Mouse (Mus musculus) brown adipose tissue, adult 24 weeks (tissue): ENCODE measurements around the gene Slc9a3. TPM values are rescaled to one million over a fixed set of nuclear protein-coding genes. Genes with fewer than 3 reads are reported as not detected.

Experiments used
- H3K27ac ChIP-seq: fragments of 200-500 bp; replicated peaks from 2 replicates; pipeline ENCODE4 v1.5.1; 2012; ENCODE audit warnings: low read depth, mild to moderate bottlenecking, low read length
- H3K4me1 ChIP-seq: fragments of 200-500 bp; 2 replicates; pipeline ENCODE4 v1.6.1; 2012; ENCODE audit warnings: low read length, mixed read lengths; ENCODE audit not compliant: control insufficient read depth, insufficient read depth, insufficient read length
- H3K4me3 ChIP-seq: fragments of 200-500 bp; 2 replicates; pipeline ENCODE4 v1.5.1; 2012; ENCODE audit warnings: low read depth, mild to moderate bottlenecking, low read length, moderate library complexity; ENCODE audit not compliant: insufficient read depth
- polyA plus RNA-seq: library from polyadenylated mRNA; stranded (reverse); fragments of >200 nt; gene quantifications from 2 replicates; pipeline ENCODE4 v1.2.4, GENCODE M21; 2012; ENCODE audit not compliant: missing spikeins, insufficient read depth, insufficient read length

Gene Slc9a3
- polyA plus RNA-seq, 1 experiment, result not detected

GRCm38 (mm10) chr13:74127571-74127970, 6.3 kb downstream of the Slc9a3 start:
- Histone ChIP-seq H3K4me3 (no peak overlapping the region), H3K4me1 (no peaks in the 10 kb centered on the region), H3K27ac (no peak overlapping the region)

- H3K4me1 ChIP-seq, result no peaks in the 10 kb centered on the region
- H3K27ac ChIP-seq, result no peak overlapping the region
- H3K4me3 ChIP-seq, result no peak overlapping the region
Observed at GRCm38 (mm10) chr13:74129909-74130308, 8.7 kb downstream of the Slc9a3 start.

GRCm38 (mm10) chr13:74138906-74139647, 17.8 kb downstream of the Slc9a3 start:
- Histone ChIP-seq H3K4me1 (no peaks in the 10 kb centered on the region), H3K27ac (no peak overlapping the region), H3K4me3 (no peak overlapping the region)

GRCm38 (mm10) chr13:74140793-74141192, 19.5 kb downstream of the Slc9a3 start:
- Histone ChIP-seq H3K27ac (no peak overlapping the region), H3K4me3 (no peak overlapping the region), H3K4me1 (no peaks in the 10 kb centered on the region)

- Histone ChIP-seq H3K4me3 (no peak overlapping the region), H3K4me1 (no peaks in the 10 kb centered on the region), H3K27ac (no peak overlapping the region)
Observed at GRCm38 (mm10) chr13:74143282-74143681, 22.0 kb downstream of the Slc9a3 start.

GRCm38 (mm10) chr13:74144120-74144884, 23.0 kb downstream of the Slc9a3 start:
- no peaks in the 10 kb centered on the region for H3K4me1 ChIP-seq
- no peak overlapping the region for H3K27ac ChIP-seq
- no peak overlapping the region for H3K4me3 ChIP-seq

GRCm38 (mm10) chr13:74145983-74146622, 24.8 kb downstream of the Slc9a3 start:
- Histone ChIP-seq H3K4me3 (no peak overlapping the region), H3K27ac (no peak overlapping the region), H3K4me1 (no peaks in the 10 kb centered on the region)

- H3K4me3 ChIP-seq, result no peak overlapping the region
- H3K4me1 ChIP-seq, result no peaks in the 10 kb centered on the region
- H3K27ac ChIP-seq, result no peak overlapping the region
Observed at GRCm38 (mm10) chr13:74147327-74147726, 26.1 kb downstream of the Slc9a3 start.

- H3K4me3 ChIP-seq, result peak overlapping the region; percentile 55
- no peaks in the 10 kb centered on the region for H3K4me1 ChIP-seq
- H3K27ac ChIP-seq, result no peak overlapping the region
Observed at GRCm38 (mm10) chr13:74166348-74167056, 45.2 kb downstream of the Slc9a3 start.

- Histone ChIP-seq H3K4me1 (no peaks in the 10 kb centered on the region), H3K4me3 (peak overlapping the region; percentile 55), H3K27ac (no peak overlapping the region)
Observed at GRCm38 (mm10) chr13:74167057-74167413, 45.8 kb downstream of the Slc9a3 start.

- no peak overlapping the region for H3K4me3 ChIP-seq
- H3K4me1 ChIP-seq, result no peaks in the 10 kb centered on the region
- no peak overlapping the region for H3K27ac ChIP-seq
Observed at GRCm38 (mm10) chr13:74167492-74167891, 46.2 kb downstream of the Slc9a3 start.

GRCm38 (mm10) chr13:74169446-74170164, 48.3 kb downstream of the Slc9a3 start:
- Histone ChIP-seq H3K4me3 (no peak overlapping the region), H3K4me1 (no peaks in the 10 kb centered on the region), H3K27ac (no peak overlapping the region)

GRCm38 (mm10) chr13:74172036-74172435, 50.8 kb downstream of the Slc9a3 start:
- Histone ChIP-seq H3K4me1 (no peaks in the 10 kb centered on the region), H3K27ac (no peak overlapping the region), H3K4me3 (no peak overlapping the region)

GRCm38 (mm10) chr13:74183011-74183695, 61.9 kb downstream of the Slc9a3 start:
- H3K4me1 ChIP-seq, result no peaks in the 10 kb centered on the region
- H3K4me3 ChIP-seq, result no peak overlapping the region
- H3K27ac ChIP-seq, result no peak overlapping the region
